Mouse (Mus musculus) embryonic fibroblast, embryonic 13.5 days (primary cell): ENCODE results near the gene Tox2.

Source experiments
- CTCF ChIP-seq: IDR thresholded peaks from 2 replicates; pipeline ENCODE4 v1.5.1; 2011; ENCODE audit warnings: mild to moderate bottlenecking, control low read depth, low read length, moderate library complexity, borderline replicate concordance; ENCODE audit not compliant: insufficient read depth
- POLR2A ChIP-seq: IDR thresholded peaks from 2 replicates; pipeline ENCODE4 v1.6.1; 2011; ENCODE audit warnings: low read depth, mild to moderate bottlenecking, control low read depth, low read length, moderate library complexity

DNA sequence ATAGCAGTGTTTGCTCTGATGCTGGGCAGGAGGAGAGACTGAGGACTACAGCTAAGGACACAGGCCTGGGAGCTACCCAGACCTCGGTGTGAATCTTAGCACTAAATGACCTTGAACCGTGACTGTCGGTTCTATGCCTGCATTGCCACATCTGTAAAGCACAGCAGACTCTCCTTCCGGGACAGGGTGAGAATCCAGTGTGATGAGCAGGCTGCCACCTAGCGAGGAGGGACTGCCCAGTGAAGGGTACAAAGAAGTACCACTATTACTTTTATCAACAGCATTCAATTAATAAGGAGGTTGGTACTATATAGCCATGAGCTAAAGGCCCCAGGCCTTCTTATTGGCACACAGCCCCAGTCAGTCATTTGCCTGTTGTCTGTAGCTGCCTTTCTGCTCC is 98.7 kb downstream of the Tox2 start:
- TF ChIP-seq CTCF = peak; percentile 30; the same call in 1 of the 2 replicates
- TF ChIP-seq POLR2A = no peak
